Mouse (Mus musculus) stomach, postnatal 0 days (tissue): ENCODE results near the gene Hemk1. TPM values are rescaled to one million over a fixed set of nuclear protein-coding genes. Genes with fewer than 3 reads are reported as not detected.
A peak's percentile ranks its signal among the peaks of the same experiment; 100 is the strongest.
"Not testable (repeated sequence)": the region's sequence is repeated elsewhere in the genome, so short reads cannot be mapped to it uniquely, and the experiment has no call there.

Experiments used
- ATAC-seq: fragments of 200-750 bp; cut with Nextera tagmentation; 2 replicates; pipeline ENCODE4 v1.8.0; 2017; ENCODE audit not compliant: low FRiP score, low TSS enrichment
- DNase-seq: peaks from one replicate; pipeline ENCODE4 v3.0.0-alpha.2; 2016; ENCODE audit warnings: low spot score
- H3K27ac ChIP-seq: fragments of 300-500 bp; sonication (generic); replicated peaks from 2 replicates; pipeline ENCODE4 v1.5.1; 2014; ENCODE audit warnings: mild to moderate bottlenecking, control low read depth
- H3K27me3 ChIP-seq: fragments of 300-500 bp; sonication (generic); 2 replicates; pipeline ENCODE4 v1.6.1; 2014; ENCODE audit warnings: low read length; ENCODE audit not compliant: control insufficient read depth, insufficient read depth
- H3K36me3 ChIP-seq: fragments of 300-500 bp; sonication (generic); 2 replicates; pipeline ENCODE4 v1.6.1; 2014; ENCODE audit warnings: low read length, mixed read lengths; ENCODE audit not compliant: control insufficient read depth, insufficient read depth
- H3K4me1 ChIP-seq: fragments of 300-500 bp; sonication (generic); replicated peaks from 2 replicates; pipeline ENCODE4 v1.6.1; 2014; ENCODE audit warnings: antibody characterized with exemption; ENCODE audit not compliant: control insufficient read depth, insufficient read depth
- H3K4me2 ChIP-seq: fragments of 300-500 bp; sonication (generic); replicated peaks from 2 replicates; pipeline ENCODE4 v1.6.1; 2014; ENCODE audit warnings: low read depth, mild to moderate bottlenecking, control low read depth, moderate library complexity
- H3K4me3 ChIP-seq: fragments of 300-500 bp; sonication (generic); 2 replicates; pipeline ENCODE4 v1.5.1; 2014; ENCODE audit warnings: low read depth, low read length, control low read depth
- H3K9ac ChIP-seq: fragments of 300-500 bp; sonication (generic); 2 replicates; pipeline ENCODE4 v1.6.1; 2014; ENCODE audit warnings: mild to moderate bottlenecking, low read length, control low read depth, mixed read lengths
- H3K9me3 ChIP-seq: fragments of 300-500 bp; sonication (generic); 2 replicates; pipeline ENCODE4 v1.6.1; 2016; ENCODE audit warnings: low read length; ENCODE audit not compliant: control insufficient read depth
- CTCF ChIP-seq: IDR thresholded peaks from 2 replicates; pipeline ENCODE4 v1.5.1; 2016; ENCODE audit warnings: antibody characterized with exemption, low read depth, mild to moderate bottlenecking, moderate library complexity
- EP300 ChIP-seq: optimal IDR thresholded peaks from 2 replicates; pipeline ENCODE3; 2016; ENCODE audit warnings: antibody characterized with exemption
- WGBS: fragments of 180-500 bp; shearing (Covaris S2); extraction: QIAGEN DNeasy Blood & Tissue Kit; methylation state at CpG from one replicate; pipeline ENCODE4 v1.1.7; 2014; 5-methylcytosine and 5-hydroxymethylcytosine counted together
- polyA plus RNA-seq: library from polyadenylated mRNA; unstranded; fragments of >200 nt; fragmentation: Nextera tagmentation; extraction: Ambion mirVana; gene quantifications from 2 replicates; pipeline ENCODE4 v1.2.1, GENCODE M21; 2015

The Hemk1 gene
- polyA plus RNA-seq, 1 experiment from 2014 or later = 6.7 TPM

GRCm38 (mm10) chr9:107308346-107309000 lies 29.7 kb downstream of the Hemk1 start:
- peak overlapping the region; percentile 88 for H3K27ac ChIP-seq
- H3K27me3 ChIP-seq = no peaks in the 10 kb centered on the region
- no peak overlapping the region for H3K4me2 ChIP-seq
- ATAC-seq (no peak), DNase-seq (no peak)
- peaks cover 12% of the 10 kb centered on the region for H3K4me1 ChIP-seq
- no peaks in the 10 kb centered on the region for H3K9me3 ChIP-seq
- 0 out of 2 replicates have a peak overlapping the region, but pooled peaks have one; percentile 4 for H3K9ac ChIP-seq
- H3K4me3 ChIP-seq = no peak overlapping the region
- 73% methylated on average over 9 of the region's 9 CpGs for WGBS
- H3K36me3 ChIP-seq = no peaks in the 10 kb centered on the region
- TF ChIP-seq CTCF = no peak
- TF ChIP-seq EP300 = no peak

GRCm38 (mm10) chr9:107307886-107308285 lies 30.3 kb downstream of the Hemk1 start:
- Histone ChIP-seq H3K4me1 (peaks cover 12% of the 10 kb centered on the region), H3K4me2 (peak overlapping the region; percentile 20; the same call in 1 of the 2 replicates), H3K36me3 (no peaks in the 10 kb centered on the region), H3K9ac (peak overlapping the region; percentile 43; the same call in 1 of the 2 replicates), H3K27ac (peak overlapping the region; percentile 88), H3K9me3 (no peaks in the 10 kb centered on the region), H3K27me3 (no peaks in the 10 kb centered on the region), H3K4me3 (no peak overlapping the region)
- WGBS = 15% methylated on average over 12 of the region's 12 CpGs
- peak; percentile 84 for DNase-seq
- ATAC-seq = peak; percentile 63
- no peak for TF ChIP-seq CTCF
- TF ChIP-seq EP300 = no peak

GRCm38 (mm10) chr9:107307099-107307872 lies 30.9 kb downstream of the Hemk1 start:
- H3K4me3 ChIP-seq = no peak overlapping the region
- 0 out of 2 replicates have a peak, but pooled peaks have one; percentile 2 for ATAC-seq
- H3K4me2 ChIP-seq = peak overlapping the region; percentile 20; the same call in 1 of the 2 replicates
- H3K9ac ChIP-seq = peak overlapping the region; percentile 43; the same call in 1 of the 2 replicates
- DNase-seq = no peak
- peaks cover 3% of the 10 kb centered on the region; the same call in 1 of the 2 replicates for H3K36me3 ChIP-seq
- H3K27ac ChIP-seq = peak overlapping the region; percentile 88
- no peaks in the 10 kb centered on the region for H3K27me3 ChIP-seq
- peak; percentile 25; the same call in 1 of the 2 replicates for TF ChIP-seq CTCF
- TF ChIP-seq EP300 = no peak
- peaks cover 12% of the 10 kb centered on the region; the same call in 1 of the 2 replicates for H3K4me1 ChIP-seq
- H3K9me3 ChIP-seq = no peaks in the 10 kb centered on the region
- whole genome bisulfite sequencing = 51% methylated on average over 11 of the region's 11 CpGs

GRCm38 (mm10) chr9:107306673-107307072 lies 31.5 kb downstream of the Hemk1 start:
- H3K9me3 ChIP-seq, ATAC-seq, H3K9ac ChIP-seq, H3K4me2 ChIP-seq, H3K4me3 ChIP-seq, H3K36me3 ChIP-seq, H3K27me3 ChIP-seq, DNase-seq, H3K27ac ChIP-seq: not testable (repeated sequence)
- H3K4me1 ChIP-seq = peaks cover 12% of the 10 kb centered on the region; the same call in 1 of the 2 replicates
- WGBS = 90% methylated on average over 1 of the region's 1 CpGs

- Histone ChIP-seq H3K36me3 (peaks cover 17% of the 10 kb centered on the region), H3K4me3 (no peak overlapping the region), H3K4me2 (0 out of 2 replicates have a peak overlapping the region, but pooled peaks have one; percentile 14), H3K4me1 (peaks cover 12% of the 10 kb centered on the region; the same call in 1 of the 2 replicates), H3K27me3 (no peaks in the 10 kb centered on the region), H3K27ac (peak overlapping the region; percentile 88), H3K9ac (no peak overlapping the region; the same call in 1 of the 2 replicates), H3K9me3 (no peaks in the 10 kb centered on the region)
- 32% methylated on average over 13 of the region's 13 CpGs for WGBS
- DNase-seq (peak; percentile 65), ATAC-seq (peak; percentile 67)
- TF ChIP-seq CTCF = no peak
- no peak for TF ChIP-seq EP300
Measured at GRCm38 (mm10) chr9:107305601-107306542, 32.3 kb downstream of the Hemk1 start.
